Mouse (Mus musculus) mature B cell (primary cell): ENCODE results near the gene Fmo6.

Source experiments
- in situ Hi-C: fragments of 300-500 bp; cut with MboI; formaldehyde crosslinking; loops from 2 replicates; pipeline ENCODE4 v1.14.3; 2019

Gene Fmo6

DNA sequence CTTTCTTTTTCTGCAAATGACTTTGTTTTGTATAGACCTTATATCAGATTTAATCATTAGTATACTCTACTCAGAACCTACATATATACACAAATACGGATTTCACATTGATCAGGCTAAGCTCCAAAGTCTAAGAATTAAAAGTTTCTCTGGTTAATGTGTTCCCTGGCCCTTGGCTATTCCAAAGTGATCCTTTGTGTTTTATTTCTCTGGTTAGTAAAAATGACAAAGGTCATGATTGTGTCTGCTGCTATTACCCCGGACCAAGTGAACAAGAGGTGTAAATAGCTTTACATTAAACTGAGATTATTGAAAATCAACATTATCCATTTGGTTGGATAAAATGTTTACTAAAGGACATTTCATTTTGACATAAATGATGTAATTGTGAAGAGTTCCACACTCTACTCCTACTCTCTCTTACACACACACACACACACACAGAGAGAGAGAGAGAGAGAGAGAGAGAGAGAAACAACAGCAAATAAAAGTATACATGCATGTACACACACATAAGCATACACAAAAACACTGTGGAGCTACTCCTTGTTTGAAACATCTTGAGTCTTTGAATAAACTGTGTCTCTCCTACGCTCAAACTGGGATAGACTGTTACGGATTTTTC lies 22.3 kb downstream of the Fmo6 start:
- in situ Hi-C loops, result no loop called here

- in situ Hi-C loops, result no loop called here
Measured at GRCm38 (mm10) chr1:162912085-162912484, 25.2 kb downstream of the Fmo6 start.

DNA sequence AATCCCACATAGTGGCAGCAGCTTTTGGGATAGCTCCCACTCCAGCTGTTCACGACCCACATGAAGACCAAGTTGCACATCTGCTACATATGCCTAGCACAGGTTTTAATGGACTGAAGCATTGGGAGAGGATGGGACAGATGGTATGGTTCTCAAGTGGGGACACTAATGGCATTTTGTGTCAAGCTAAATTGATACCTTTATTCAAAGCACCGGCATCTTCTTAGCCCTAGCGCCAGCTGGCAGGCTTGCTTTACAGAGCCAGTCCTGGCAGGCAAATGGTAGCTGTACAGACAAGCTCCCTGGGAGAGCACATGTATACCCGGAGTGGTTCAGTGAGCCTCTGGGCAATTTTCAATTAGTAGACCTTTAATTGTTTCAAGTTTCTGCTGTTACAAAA lies 35.4 kb downstream of the Fmo6 start:
- in situ Hi-C loops, result no loop called here

GRCm38 (mm10) chr1:162897838-162898811 lies 39.2 kb downstream of the Fmo6 start, which contains the start of gene Fmo2:
Gene Fmo2 (minus strand): TSS chr1:162898726.
- in situ Hi-C loops, result loop anchor here (10.0 kb wide), 1 partner anchor 1017 kb away; no protein-coding TSS in a partner anchor

- in situ Hi-C loops, result loop anchor here (10.0 kb wide), 1 partner anchor 1019 kb away; no protein-coding TSS in a partner anchor
Measured at GRCm38 (mm10) chr1:162895900-162896299, 41.4 kb downstream of the Fmo6 start.

GRCm38 (mm10) chr1:162893014-162893413 lies 44.3 kb downstream of the Fmo6 start:
- in situ Hi-C loops, result loop anchor here (10.0 kb wide), 1 partner anchor 1022 kb away; no protein-coding TSS in a partner anchor

DNA sequence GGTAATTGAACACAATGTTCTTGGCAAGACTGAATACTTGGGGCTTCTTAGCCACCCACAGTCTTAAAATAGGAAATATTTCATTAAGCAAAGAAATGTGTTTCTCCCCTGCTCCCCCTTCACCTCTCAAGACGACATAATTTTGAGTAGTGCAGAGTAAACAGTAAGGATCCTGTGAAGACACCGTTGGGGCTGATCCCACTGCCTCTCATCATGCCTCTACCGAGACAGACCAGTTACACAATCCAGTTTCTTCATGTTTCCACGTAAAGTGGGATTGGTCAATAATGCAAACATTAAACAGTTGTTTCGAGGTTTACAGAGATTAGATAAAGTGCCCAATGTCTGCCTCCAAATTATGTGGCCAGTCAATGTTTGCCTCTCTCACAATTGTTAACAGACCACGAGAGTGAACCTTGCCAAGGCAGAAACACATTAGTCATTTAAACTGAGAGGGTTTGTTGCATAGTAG lies 45.3 kb downstream of the Fmo6 start:
- in situ Hi-C loops, result loop anchor here (10.0 kb wide), 1 partner anchor 1023 kb away; no protein-coding TSS in a partner anchor

DNA sequence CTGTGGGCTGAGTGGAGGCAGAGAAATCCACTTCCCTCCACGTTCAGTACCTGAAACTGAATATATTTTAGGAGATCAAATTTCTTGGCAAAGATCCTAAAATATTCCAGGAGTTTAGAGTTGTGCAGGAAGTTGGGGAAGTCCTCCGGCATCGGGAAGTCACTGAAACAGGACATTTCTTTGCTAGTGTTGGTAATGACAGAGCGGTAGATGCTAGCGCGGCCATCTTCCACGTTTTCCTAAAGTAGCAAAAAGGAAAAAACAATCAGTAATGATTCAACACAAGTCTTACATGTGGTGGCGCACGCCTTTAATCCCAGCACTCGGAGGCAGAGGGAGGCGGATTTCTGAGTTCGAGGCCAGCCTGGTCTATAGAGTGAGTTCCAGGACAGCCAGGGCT lies 48.7 kb downstream of the Fmo6 start:
- in situ Hi-C loops, result no loop called here

DNA sequence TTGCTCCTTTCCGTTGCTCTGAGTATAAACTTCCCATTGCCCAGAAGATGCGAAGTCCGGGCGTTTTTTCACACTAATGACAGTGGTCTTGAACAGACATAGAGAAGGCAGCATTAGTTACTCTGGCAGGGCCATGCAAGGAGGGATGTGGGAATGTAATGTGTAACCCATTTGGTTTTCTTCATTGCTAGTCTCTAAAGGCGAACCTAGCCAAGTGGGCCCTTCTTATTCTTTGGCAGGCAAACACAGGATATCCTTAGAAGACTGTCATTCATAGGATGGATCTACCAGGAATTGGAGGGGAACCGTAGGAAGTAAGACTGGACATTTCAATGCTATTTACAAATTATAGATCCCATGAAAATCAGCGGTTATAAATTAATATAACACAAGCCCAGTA lies 49.7 kb downstream of the Fmo6 start:
- in situ Hi-C loops, result no loop called here

- in situ Hi-C loops, result no loop called here
Measured at GRCm38 (mm10) chr1:162886138-162886816, 51.0 kb downstream of the Fmo6 start.

- in situ Hi-C loops, result no loop called here
Measured at GRCm38 (mm10) chr1:162882681-162883080, 54.6 kb downstream of the Fmo6 start.

GRCm38 (mm10) chr1:162879595-162880369 lies 57.5 kb downstream of the Fmo6 start:
- in situ Hi-C loops, result no loop called here

DNA sequence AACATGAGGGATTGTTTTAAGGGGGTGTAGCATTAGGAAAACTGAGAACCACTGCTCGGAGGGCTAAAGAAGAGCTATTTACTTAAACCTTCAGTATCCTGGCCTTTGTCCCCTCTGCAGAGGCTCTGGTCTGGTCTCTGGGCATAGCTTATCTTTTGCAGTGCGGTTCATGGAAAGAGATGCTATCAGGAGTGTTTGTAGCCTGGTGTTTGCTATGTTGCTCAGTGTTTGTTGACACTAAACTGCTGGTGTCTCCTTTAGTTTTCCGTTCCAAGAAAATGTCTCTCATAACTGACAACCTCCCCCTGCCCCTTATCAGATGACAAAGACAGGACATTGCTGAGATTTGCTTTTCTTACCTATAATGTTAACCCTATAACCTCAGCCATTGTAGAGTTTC lies 62.2 kb downstream of the Fmo6 start:
- in situ Hi-C loops, result no loop called here

- in situ Hi-C loops, result no loop called here
Measured at GRCm38 (mm10) chr1:162871701-162872311, 65.5 kb downstream of the Fmo6 start.

- in situ Hi-C loops, result no loop called here
Measured at GRCm38 (mm10) chr1:162870978-162871377, 66.3 kb downstream of the Fmo6 start.

- in situ Hi-C loops, result no loop called here
Measured at GRCm38 (mm10) chr1:162867396-162867795, 69.9 kb downstream of the Fmo6 start.
